Mouse (Mus musculus) megakaryocyte, embryonic 14.5 days (primary cell): ENCODE results near the gene Acot7. TPM values are rescaled to one million over a fixed set of nuclear protein-coding genes. Genes with fewer than 3 reads are reported as not detected.

Source experiments
- H3K27me3 ChIP-seq: replicated peaks from 2 replicates; pipeline ENCODE3; 2012; ENCODE audit warnings: inconsistent platforms
- H3K36me3 ChIP-seq: replicated peaks from 2 replicates; pipeline ENCODE3; 2012; ENCODE audit warnings: low read length, inconsistent platforms, mixed read lengths
- H3K4me1 ChIP-seq: 2 replicates; pipeline ENCODE4 v1.6.1; 2012; ENCODE audit warnings: inconsistent platforms
- H3K4me3 ChIP-seq: replicated peaks from 2 replicates; pipeline ENCODE3; 2012; ENCODE audit warnings: moderate library complexity, mild to moderate bottlenecking, inconsistent platforms
- H3K9me3 ChIP-seq: 2 replicates; pipeline ENCODE4 v1.6.1; 2012; ENCODE audit warnings: inconsistent platforms
- FLI1 ChIP-seq: IDR thresholded peaks from 2 replicates; pipeline ENCODE4 v1.6.1; 2012; ENCODE audit warnings: low read length, inconsistent platforms, mixed read lengths
- GATA1 ChIP-seq: IDR thresholded peaks from 3 replicates; pipeline ENCODE4 v1.6.1; 2012; ENCODE audit warnings: mixed read lengths, low read length, inconsistent platforms, borderline replicate concordance
- polyA plus RNA-seq: library from polyadenylated mRNA; stranded (reverse); fragments of >175 nt; gene quantifications from 2 replicates; pipeline ENCODE4 v1.2.3, GENCODE M21; 2012; ENCODE audit warnings: low replicate concordance; ENCODE audit not compliant: insufficient read depth

Gene Acot7
- polyA plus RNA-seq, 1 experiment = 103 TPM

GRCm38 (mm10) chr4:152263089-152263488, 85.2 kb downstream of the Acot7 start:
- no peaks in the 10 kb centered on the region for H3K9me3 ChIP-seq
- H3K27me3 ChIP-seq = no peaks in the 10 kb centered on the region
- no peak overlapping the region for H3K4me3 ChIP-seq
- H3K36me3 ChIP-seq = peaks cover 90% of the 10 kb centered on the region
- no peak for TF ChIP-seq FLI1
- H3K4me1 ChIP-seq = peaks cover 68% of the 10 kb centered on the region

DNA sequence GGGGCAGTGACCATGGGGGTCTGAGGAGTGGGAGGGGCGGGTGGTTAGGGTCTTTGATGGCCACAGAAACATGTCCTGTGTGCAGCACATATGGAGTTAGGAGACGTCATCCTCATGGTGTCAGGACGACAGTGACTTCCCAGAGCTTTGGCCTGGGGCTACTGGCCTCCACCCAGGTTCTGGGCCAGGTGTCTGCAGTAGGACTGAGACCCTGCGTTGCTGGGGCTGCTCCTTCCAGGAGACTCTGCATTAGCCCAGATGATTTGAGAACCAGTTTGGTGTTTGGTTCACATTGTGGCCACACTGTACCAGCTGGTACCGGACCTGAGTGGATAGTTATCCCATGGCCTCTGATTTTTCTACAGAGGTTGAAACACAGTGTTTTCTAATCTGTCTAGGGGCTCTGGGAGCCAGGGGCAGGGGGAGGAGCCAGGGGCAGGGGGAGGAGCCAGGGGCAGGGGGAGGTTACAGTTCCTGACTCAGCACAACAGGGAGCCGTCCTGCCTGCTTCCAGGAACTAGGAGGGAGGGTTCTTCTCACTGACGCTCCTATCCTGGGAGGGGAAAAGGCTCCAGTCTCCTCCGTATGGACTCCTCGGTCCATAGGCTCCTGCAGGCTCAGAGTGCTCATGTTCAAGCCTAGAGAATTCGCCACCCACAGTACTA, 85.7 kb downstream of the Acot7 start:
- no peaks in the 10 kb centered on the region for H3K27me3 ChIP-seq
- H3K9me3 ChIP-seq = no peaks in the 10 kb centered on the region
- no peak for TF ChIP-seq FLI1
- TF ChIP-seq GATA1 = no peak
- H3K4me3 ChIP-seq = peak overlapping the region; percentile 71
- H3K36me3 ChIP-seq = peaks cover 91% of the 10 kb centered on the region
- H3K4me1 ChIP-seq = peaks cover 71% of the 10 kb centered on the region

DNA sequence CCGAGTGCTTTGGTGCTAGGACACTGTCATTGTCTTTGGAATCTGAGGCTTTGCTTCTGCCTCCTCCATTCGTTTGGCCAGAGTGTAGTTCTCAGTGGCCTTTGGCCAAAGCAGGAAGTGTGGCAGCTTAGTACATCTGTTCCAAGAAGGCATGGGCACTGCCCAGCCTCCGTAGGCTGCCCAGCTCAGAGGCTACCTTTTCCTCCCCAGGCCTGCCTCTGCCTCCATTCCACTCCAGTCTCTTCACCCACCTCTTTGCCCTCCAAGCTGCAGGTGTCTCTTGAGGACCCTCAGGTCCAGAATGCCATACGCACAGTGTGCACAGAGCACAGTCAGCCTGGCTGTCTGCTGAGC, 86.2 kb downstream of the Acot7 start:
- Histone ChIP-seq H3K4me1 (peaks cover 71% of the 10 kb centered on the region), H3K4me3 (peak overlapping the region; percentile 71), H3K27me3 (no peaks in the 10 kb centered on the region), H3K36me3 (peaks cover 91% of the 10 kb centered on the region), H3K9me3 (no peaks in the 10 kb centered on the region)
- TF ChIP-seq FLI1 (no peak), GATA1 (no peak)

DNA sequence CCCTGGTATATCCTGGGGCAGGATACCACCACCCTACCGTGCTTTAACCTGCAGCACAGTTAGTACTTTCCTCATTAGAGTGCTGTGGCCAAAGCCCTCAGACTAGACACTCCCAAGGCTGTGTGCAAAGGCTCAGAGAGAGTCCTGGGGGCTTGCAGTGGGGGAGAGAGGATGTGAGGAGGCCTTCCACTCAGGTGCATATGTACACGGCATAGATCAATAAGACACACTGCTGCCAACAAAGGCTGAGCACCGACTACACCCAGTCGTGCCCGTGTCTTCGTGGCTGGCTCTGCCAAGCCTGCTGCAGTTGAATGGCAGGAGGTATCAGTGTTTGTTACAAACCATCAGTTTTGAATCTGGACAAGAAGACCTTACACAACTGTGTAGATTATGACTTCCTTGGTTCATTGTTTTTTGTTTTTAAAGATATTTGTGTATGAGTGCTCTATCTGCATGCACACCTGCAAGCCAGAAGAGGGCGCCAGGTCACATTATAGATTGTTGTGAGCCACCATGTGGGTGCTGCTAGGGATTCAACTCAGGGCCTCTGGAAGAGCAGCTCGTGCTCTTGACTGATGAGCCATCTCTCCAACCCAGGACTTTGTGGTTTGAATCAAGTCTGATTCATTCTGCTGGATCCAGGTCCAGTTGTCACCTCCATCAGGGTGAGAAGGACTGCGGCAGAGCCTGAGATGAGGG, 87.1 kb downstream of the Acot7 start:
- Histone ChIP-seq H3K27me3 (no peaks in the 10 kb centered on the region), H3K9me3 (no peaks in the 10 kb centered on the region), H3K36me3 (peaks cover 91% of the 10 kb centered on the region), H3K4me3 (peak overlapping the region; percentile 71), H3K4me1 (peaks cover 69% of the 10 kb centered on the region)
- TF ChIP-seq FLI1 (no peak), GATA1 (no peak)

DNA sequence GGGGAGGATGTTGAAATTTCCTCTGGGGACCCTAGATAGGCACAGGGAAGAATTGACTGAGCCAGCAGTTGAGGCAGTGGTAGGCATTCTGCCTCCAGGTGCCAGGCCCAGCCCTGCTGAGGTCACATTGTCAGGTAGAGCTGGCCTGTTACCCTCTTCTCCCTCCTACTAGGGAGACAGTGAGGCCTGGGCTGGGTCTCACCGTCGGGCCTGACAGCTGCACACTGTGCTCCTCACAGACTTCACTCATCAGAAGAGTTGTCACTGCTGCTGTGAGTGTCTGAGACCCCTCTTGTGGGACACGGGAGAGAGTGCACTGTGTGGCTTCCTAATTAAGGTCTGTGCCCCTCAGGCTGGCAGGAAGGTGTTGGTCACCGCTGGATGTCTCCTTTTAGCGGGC, 87.9 kb downstream of the Acot7 start:
- H3K4me1 ChIP-seq = peaks cover 61% of the 10 kb centered on the region
- no peak for TF ChIP-seq GATA1
- TF ChIP-seq FLI1 = no peak
- no peaks in the 10 kb centered on the region for H3K9me3 ChIP-seq
- H3K27me3 ChIP-seq = no peaks in the 10 kb centered on the region
- no peak overlapping the region for H3K4me3 ChIP-seq
- peaks cover 91% of the 10 kb centered on the region for H3K36me3 ChIP-seq

DNA sequence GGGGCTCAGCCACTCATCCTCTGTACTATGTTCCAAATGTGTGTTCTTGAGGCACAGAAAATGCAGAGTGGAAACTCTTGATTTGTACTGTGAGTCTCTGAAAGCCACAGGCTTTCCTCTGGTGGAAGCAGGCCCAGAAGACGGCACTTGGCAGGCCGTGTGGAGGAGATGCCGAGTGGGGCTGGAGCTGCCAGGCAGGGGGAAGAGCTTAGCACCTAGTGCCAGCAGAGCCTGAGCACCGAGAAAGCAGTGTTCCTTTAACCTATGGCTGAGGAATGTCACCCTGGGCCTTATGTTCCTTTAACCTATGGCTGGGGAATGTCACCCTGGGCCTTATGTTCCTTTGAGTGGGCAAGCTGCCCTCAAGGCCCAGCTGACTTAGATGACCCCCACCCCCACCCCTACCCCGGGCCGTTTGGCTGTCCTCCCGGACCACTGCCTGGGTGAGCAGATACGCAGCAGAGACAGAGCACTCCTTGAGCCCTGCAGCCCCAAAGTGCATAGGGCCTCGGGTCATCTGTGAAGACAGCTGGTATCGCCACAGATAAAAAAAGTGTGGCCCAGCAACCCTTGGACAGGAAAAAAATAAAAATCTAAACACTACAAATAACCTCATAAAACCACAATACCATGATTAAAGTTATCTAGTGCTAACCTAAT, 88.4 kb downstream of the Acot7 start:
- peaks cover 58% of the 10 kb centered on the region for H3K4me1 ChIP-seq
- no peaks in the 10 kb centered on the region for H3K27me3 ChIP-seq
- H3K36me3 ChIP-seq = peaks cover 91% of the 10 kb centered on the region
- no peaks in the 10 kb centered on the region for H3K9me3 ChIP-seq
- H3K4me3 ChIP-seq = no peak overlapping the region
- TF ChIP-seq GATA1 (no peak), FLI1 (no peak)

- H3K4me1 ChIP-seq = peaks cover 58% of the 10 kb centered on the region
These were observed 89.9 kb downstream of the Acot7 start for GRCm38 (mm10) chr4:152267748-152268369.

GRCm38 (mm10) chr4:152269967-152270366, 92.0 kb downstream of the Acot7 start:
- H3K9me3 ChIP-seq = no peaks in the 10 kb centered on the region
- H3K4me3 ChIP-seq = no peak overlapping the region
- TF ChIP-seq GATA1 = no peak
- no peak for TF ChIP-seq FLI1
- peaks cover 58% of the 10 kb centered on the region for H3K4me1 ChIP-seq
- peaks cover 77% of the 10 kb centered on the region for H3K36me3 ChIP-seq
- peaks cover 29% of the 10 kb centered on the region for H3K27me3 ChIP-seq

More at GRCm38 (mm10) chr4:152267748-152268369, 89.9 kb downstream of the Acot7 start:
- peaks cover 91% of the 10 kb centered on the region for H3K36me3 ChIP-seq
- no peaks in the 10 kb centered on the region for H3K9me3 ChIP-seq
- TF ChIP-seq FLI1 (no peak), GATA1 (no peak)
- no peak overlapping the region for H3K4me3 ChIP-seq
- H3K27me3 ChIP-seq = peaks cover 7% of the 10 kb centered on the region

- Histone ChIP-seq H3K9me3 (no peaks in the 10 kb centered on the region), H3K4me3 (no peak overlapping the region), H3K27me3 (peaks cover 35% of the 10 kb centered on the region), H3K4me1 (peaks cover 58% of the 10 kb centered on the region), H3K36me3 (peaks cover 71% of the 10 kb centered on the region)
- TF ChIP-seq GATA1 (no peak), FLI1 (no peak)
These were observed 92.7 kb downstream of the Acot7 start for GRCm38 (mm10) chr4:152270599-152270998.

DNA sequence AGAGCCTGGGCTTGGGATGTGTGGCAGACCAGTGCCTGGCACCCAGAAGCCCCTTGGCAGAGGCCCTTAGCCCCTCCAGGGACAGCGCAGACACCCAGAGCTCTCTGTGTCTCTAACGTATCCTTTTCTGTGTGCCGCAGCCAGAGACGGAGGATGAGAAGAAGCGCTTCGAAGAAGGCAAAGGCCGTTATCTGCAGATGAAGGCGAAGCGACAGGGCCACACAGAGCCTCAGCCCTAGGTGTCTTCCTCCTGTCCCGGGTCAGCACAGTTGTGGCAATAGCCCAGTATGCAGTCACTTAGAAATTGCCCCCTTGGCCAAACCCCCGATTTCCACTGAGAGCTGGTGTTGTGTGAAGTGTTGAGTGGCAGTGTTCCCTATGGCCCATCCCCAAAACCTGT, 93.4 kb downstream of the Acot7 start:
- peaks cover 63% of the 10 kb centered on the region for H3K36me3 ChIP-seq
- H3K4me3 ChIP-seq = no peak overlapping the region
- H3K27me3 ChIP-seq = peaks cover 42% of the 10 kb centered on the region
- no peak for TF ChIP-seq FLI1
- TF ChIP-seq GATA1 = no peak
- H3K4me1 ChIP-seq = peaks cover 51% of the 10 kb centered on the region
- H3K9me3 ChIP-seq = no peaks in the 10 kb centered on the region
